Mouse (Mus musculus) lung, adult 2 months (tissue): Measurements from ENCODE around the gene C1qtnf9.

Experiments used
- CTCF ChIP-seq: fragments of 200-500 bp; IDR thresholded peaks from 2 replicates; pipeline ENCODE4 v1.5.1; 2011; ENCODE audit warnings: mild to moderate bottlenecking, low read length, control low read depth; ENCODE audit not compliant: insufficient read depth
- POLR2A ChIP-seq: fragments of 200-500 bp; IDR thresholded peaks from 2 replicates; pipeline ENCODE4 v1.6.1; 2011; ENCODE audit warnings: low read depth, mild to moderate bottlenecking, control low read depth, low read length, borderline replicate concordance; ENCODE audit errors: extremely low read depth

- TF ChIP-seq CTCF (no peak), POLR2A (no peak)
Measured at GRCm38 (mm10) chr14:60818045-60818444, 50.1 kb downstream of the C1qtnf9 start.
